Mouse (Mus musculus) cerebellum, postnatal 25 days (tissue): ENCODE data around the gene Lgals4.
A peak's percentile ranks its signal among the peaks of the same experiment; 100 is the strongest.

Source experiments
- DNase-seq, 2 experiments: peaks; one replicate each; pipeline ENCODE4 v3.0.0; 2021; ENCODE audit warnings: mixed read lengths in 2 of 2

Lgals4 gene

GRCm38 (mm10) chr7:28808957-28809393 lies 24.7 kb upstream of the Lgals4 start:
- peak; percentile 97 to 99 for DNase-seq

- DNase-seq, result peak; percentile 74 to 82
Measured at GRCm38 (mm10) chr7:28809401-28810089, 24.1 kb upstream of the Lgals4 start.

GRCm38 (mm10) chr7:28810107-28811066 lies 23.3 kb upstream of the Lgals4 start:
- peak; percentile 99 for DNase-seq

- peak; percentile 91 to 98 for DNase-seq
Measured at GRCm38 (mm10) chr7:28811228-28811627, 22.4 kb upstream of the Lgals4 start.

DNA sequence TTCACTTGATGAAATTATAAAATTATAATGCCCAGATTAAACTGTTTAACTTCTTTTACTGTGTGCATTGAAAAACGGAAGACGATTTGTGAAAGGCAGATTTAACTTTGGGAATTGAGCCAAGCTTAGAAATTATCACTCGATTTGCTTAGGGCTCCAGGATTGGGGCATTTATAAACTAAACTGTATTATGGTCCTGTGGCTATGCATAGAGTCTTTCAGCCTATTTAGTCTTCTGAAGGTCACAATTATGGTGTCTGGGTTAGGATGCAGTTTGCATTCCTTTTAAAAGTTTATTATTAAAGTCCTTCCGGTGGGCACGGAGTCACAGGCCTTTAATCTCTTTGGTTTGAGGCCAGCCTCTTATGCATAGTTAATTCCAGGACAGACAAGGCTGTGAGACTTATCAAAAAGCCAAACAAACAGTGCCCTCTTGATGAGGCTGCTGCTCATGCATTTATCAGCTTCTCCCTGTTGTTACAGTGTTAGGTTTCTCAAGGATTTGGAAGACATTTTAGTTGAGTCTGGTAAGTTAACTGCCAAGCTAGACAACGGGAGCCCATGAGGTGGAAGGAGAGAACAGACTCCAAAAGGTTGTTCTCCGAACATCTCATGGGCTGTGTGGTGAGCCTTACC lies 21.9 kb upstream of the Lgals4 start:
- DNase-seq, result no peak

DNA sequence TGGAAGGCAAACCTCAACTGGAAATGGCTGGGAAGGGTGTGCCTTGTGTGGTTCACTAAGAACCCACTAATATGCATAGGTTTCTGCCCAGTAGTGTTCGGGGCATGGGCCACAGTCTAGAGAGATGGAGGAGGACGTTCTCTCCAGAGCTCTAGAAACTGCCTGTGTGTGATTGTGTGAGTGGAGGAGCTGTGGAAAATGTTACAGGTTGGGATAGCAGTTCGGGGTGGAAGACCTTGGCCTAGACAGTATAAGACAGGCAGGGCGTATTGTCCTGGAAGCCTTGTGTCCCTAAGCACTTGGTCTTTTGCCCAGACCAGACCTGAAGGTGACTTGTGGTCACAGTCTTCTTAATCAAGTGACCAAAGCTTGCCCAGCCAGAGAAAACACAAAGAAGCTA lies 21.2 kb upstream of the Lgals4 start:
- DNase-seq, result no peak

DNA sequence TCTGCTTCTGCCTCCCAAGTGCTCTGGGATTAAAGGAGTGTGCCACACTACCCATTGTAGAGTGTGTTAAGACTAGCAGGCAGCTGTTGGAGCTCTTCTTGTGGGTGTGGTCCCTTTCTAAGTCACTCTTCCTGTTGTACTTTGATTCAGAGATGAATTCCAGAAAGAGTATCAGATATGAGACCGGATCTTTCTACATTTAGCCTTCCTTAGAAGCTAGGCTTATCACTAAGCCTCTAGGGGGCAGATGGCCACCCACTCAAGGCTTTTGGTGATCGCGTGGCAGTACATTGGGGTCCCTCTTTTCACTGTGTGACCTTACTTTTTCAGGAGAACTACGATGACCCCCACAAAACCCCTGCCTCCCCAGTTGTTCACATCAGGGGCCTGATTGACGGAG lies 20.7 kb upstream of the Lgals4 start:
- no peak for DNase-seq

DNA sequence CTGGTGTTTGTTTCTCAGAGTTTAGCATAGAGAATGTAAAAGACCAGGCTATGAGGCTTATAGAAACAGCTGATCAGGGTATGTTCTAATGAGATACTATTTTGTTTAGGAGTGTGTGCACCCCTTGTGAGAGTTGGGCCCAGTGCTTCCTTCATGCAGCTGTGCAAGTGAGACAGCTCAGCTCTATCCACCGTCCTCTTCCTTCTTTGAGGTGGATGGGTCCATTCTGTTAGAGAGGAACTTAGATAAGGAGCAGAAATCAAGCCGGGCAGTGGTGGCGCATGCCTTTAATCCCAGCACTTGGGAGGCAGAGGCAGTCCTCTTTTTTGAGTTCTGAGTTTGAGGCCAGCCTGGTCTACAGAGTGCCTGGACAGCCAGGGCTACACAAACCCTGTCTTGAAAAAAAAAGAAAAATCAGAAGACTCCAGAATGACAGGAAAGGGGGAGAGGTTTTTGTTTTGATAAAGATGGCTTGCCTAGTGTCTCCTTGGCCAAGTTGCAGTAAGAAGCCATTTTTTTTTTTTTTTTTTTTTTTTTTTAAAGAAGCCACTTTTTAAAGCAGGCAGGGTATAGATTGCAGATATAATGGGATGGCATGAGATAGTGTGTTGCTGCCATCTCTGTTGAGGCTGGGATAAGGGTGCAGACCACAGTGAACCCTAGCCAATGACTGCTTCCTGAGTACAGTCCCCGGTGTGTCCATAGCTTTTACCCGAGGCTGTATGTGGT lies 19.2 kb upstream of the Lgals4 start:
- no peak for DNase-seq

GRCm38 (mm10) chr7:28815230-28815629 lies 18.4 kb upstream of the Lgals4 start:
- DNase-seq, result no peak

DNA sequence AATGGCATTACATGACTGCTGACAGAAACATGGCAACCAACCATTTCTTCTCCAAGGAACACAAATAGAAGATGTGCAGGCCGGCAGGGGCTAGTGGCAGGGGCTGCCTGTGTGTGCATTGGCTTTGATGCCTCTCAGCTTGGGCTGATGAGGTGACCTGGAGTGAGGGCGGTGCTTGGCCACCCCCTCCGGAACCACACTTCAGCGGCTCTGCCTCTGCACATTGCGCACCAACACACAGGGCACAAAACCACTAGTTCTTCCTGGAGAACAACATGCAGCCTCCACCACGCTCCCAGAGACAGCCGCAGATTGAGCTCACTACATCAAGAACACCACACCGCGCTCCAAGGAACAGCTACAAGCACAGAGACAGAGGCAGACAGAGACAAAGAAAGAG lies 17.5 kb upstream of the Lgals4 start:
- peak in 1 of 2 experiments; percentile 33 for DNase-seq

- DNase-seq, result peak in 1 of 2 experiments; percentile 47
Measured at GRCm38 (mm10) chr7:28816920-28817319, 16.7 kb upstream of the Lgals4 start.

- DNase-seq, result no peak
Measured at GRCm38 (mm10) chr7:28817524-28817923, 16.1 kb upstream of the Lgals4 start.

GRCm38 (mm10) chr7:28817957-28818356 lies 15.7 kb upstream of the Lgals4 start:
- no peak for DNase-seq

- DNase-seq, result peak in 1 of 2 experiments; percentile 34
Measured at GRCm38 (mm10) chr7:28818436-28818835, 15.2 kb upstream of the Lgals4 start.

DNA sequence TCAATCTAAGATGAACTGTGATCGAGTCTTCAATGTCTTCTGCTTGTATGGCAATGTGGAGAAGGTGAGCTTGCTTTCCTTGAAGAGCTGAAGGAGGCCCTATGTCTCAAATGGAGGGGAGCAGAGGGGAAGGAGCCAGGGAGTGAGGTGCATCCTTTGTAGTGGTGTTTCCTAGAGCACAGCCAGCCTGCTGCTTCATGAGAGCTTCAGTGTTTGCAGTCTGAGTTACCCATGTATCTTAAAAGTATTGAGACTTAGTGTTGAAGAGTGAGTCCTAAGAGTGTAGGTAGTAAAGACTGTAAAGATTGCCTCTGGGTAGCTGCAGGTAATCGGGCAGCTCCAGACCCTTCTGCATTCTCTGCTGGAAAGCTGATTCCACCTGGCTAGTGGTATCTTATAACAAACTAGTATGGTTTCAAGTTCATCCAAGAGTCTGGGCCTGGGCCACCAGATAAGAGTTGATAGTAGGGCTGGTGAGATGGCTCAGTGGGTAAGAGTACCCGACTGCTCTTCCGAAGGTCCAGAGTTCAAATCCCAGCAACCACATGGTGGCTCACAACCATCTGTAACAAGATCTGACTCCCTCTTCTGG lies 14.7 kb upstream of the Lgals4 start:
- no peak for DNase-seq

GRCm38 (mm10) chr7:28819571-28819970 lies 14.1 kb upstream of the Lgals4 start:
- DNase-seq, result no peak

DNA sequence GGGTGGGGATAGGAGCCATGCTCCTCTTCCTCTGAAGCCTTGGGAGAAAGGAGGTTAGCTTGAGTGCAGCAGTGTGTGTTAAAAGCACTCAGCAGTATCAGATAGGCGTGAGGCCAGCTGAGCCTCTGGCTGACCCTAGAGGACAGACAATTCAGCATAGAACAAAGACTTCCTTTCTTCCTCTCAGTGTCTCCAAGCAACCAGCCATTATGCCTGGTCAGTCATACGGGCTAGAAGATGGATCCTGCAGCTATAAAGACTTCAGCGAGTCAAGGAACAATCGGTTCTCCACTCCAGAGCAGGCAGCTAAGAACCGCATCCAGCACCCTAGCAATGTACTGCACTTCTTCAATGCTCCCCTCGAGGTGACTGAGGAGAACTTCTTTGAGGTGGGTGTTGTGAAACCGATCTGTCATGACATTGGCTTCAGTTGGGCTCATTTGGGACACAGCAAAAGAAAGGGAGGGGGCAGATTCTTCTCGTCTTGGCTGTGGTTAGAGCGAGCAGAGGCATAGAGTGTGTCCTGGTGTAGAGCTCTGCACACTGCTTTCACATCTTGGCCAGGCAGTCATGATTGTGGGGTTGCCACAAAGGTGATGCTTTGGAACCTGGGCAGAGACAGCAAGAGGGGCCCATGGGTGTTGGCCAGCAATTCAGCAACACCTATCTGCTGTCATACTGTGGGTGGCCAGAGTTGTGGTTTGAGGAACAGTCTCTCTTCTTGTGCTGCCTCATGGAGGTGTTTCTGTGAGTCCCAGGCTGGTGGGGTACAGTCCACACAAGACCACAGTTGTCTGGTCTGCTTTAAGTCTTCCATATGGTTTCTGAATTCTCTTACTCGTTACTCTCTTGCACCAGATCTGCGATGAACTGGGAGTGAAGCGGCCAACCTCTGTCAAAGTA lies 13.0 kb upstream of the Lgals4 start:
- peak in 1 of 2 experiments; percentile 24 for DNase-seq

DNA sequence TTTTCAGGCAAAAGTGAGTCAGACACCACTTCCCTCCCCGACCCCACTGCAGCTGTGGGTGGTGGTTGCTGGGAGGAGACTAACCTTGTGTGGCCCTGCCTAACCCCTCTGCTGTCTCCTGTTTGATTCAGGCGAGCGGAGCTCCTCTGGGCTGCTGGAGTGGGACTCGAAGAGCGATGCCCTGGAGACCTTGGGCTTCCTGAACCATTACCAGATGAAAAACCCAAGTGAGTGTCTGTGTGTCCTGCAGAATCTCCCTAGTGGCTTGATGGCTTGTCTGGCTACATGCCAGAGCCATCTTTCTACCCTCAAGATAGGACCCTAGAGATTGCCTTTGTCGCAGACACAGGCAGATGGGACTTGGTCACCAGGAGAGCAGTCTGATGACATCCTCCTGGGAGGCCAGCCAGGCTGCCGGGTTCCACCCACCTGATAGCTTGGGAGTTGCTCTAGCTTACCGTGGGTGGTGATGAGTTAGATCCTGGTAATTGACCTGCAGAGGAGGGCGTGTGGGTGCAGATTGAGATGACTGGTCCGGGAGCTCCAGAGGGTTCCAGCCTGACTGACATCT lies 12.3 kb upstream of the Lgals4 start:
- DNase-seq, result peak; percentile 82 to 87

DNA sequence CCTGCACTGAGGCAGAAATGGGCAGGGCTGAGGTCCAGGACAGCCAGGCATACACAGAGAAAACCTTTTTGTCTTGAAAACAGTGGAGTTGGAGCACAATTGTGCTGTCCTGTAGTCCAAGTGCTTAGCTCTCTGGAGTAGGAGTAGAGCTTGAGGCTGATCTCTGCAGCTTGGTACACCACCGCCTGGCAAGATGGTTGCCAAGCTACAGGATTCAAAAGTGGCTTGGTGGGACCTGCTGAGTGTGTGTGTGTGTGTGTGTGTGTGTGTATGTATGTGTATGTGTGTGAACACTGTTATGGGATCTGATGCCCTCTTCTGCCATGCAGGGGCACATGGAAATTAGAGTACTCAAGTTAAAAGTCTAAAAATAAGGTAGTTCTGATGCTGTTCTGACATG lies 11.1 kb upstream of the Lgals4 start:
- no peak for DNase-seq

GRCm38 (mm10) chr7:28822993-28823903 lies 10.4 kb upstream of the Lgals4 start:
- no peak for DNase-seq
